Mouse (Mus musculus) E14TG2a.4 (cell line): Measurements from ENCODE around the gene Gm614.

Source experiments
- H3K27me3 ChIP-seq: 2 replicates; pipeline ENCODE4 v1.6.1; 2014; ENCODE audit warnings: low read length, control low read depth; ENCODE audit not compliant: insufficient read depth
- H3K36me3 ChIP-seq: 2 replicates; pipeline ENCODE4 v1.6.1; 2014; ENCODE audit warnings: low read length, control low read depth; ENCODE audit not compliant: insufficient read depth
- H3K4me1 ChIP-seq: replicated peaks from 2 replicates; pipeline ENCODE4 v1.6.1; 2014; ENCODE audit warnings: low read depth, low read length, control low read depth
- H3K4me3 ChIP-seq: replicated peaks from 2 replicates; pipeline ENCODE4 v1.5.1; 2014; ENCODE audit warnings: mild to moderate bottlenecking, low read length
- H3K9me3 ChIP-seq: 2 replicates; pipeline ENCODE4 v1.6.1; 2014; ENCODE audit warnings: low read length, control low read depth
- NANOG ChIP-seq: IDR thresholded peaks from 2 replicates; pipeline ENCODE4 v1.6.1; 2014; ENCODE audit warnings: borderline replicate concordance, low read length, mixed read lengths
- POU5F1 ChIP-seq: IDR thresholded peaks from 2 replicates; pipeline ENCODE4 v1.6.1; 2014; ENCODE audit warnings: low read length, borderline replicate concordance

The Gm614 gene

DNA sequence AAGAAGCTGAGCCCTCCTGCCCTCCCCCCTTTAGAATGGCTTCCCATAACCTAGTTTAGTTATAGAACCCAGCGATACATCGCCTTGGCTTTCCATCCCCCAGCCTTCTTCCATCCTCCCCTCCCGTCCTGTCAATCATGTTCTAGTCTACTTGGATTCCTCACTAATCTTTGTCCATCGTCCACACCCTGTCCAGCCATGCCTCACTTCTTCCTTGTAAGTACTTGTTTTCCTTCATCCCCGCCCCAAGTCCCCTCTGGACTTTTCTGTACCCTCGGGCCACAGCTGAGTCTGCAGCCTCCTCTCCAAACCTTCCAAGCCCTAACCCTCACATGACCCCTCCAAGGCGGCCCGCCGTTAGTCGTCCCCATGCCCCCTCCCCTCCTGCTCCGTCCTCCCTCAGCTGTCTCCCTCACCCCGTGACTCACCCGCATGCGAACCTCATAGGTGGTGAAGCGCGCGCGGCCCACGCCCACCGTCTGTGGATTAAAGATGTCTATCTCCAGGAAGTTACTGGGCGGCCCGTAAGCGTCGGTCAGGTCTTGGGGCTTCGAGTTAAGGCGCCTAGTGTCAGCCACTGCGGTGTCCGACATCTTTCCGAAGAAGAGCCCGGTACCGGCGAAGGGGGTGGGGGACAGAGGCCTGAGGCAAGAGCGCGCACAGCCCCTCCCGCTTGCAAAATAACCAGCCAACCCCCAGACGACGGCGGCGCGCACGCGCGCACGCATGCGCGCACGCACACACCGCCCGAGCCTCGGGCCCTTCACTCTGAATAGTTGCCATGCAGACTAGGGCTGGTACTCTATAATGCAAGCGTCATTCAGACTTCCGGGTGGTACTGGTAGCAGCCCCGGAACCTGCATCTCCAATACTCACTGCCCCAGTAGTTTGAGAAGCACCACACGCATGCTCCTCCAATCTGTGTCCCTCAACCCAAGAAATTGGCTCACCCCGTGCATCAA, 41.7 kb downstream of the Gm614 start, which contains the start of gene Snx12:
Gene Snx12, minus strand, starts transcription at position 730 of the 962 bp plus-strand sequence.
- TF ChIP-seq NANOG (no peak), POU5F1 (no peak)
- no peaks in the 10 kb centered on the region for H3K27me3 ChIP-seq
- H3K4me3 ChIP-seq: peak within 1 kb of the TSS; percentile 81
- peaks cover 15% of the 10 kb centered on the region for H3K4me1 ChIP-seq
- H3K9me3 ChIP-seq: no peaks in the 10 kb centered on the region
- H3K36me3 ChIP-seq: peaks cover 10% of the 10 kb centered on the region
